Mouse (Mus musculus) monocyte, adult 5-6 weeks (primary cell): ENCODE results near the gene Cradd. TPM values are rescaled to one million over a fixed set of nuclear protein-coding genes. Genes with fewer than 3 reads are reported as not detected.

Source experiments
- ATAC-seq: fragments of 153-309, 156-312 bp; replicated peaks from 2 replicates; pipeline ENCODE4 v1.8.0; 2017; ENCODE audit warnings: mild to moderate bottlenecking; ENCODE audit not compliant: low TSS enrichment, insufficient number of reproducible peaks, severe bottlenecking, poor library complexity, low FRiP score
- total RNA-seq: library from RNA; stranded (forward); fragments of 200-1000, 200-491, 200-594 nt; gene quantifications from 3 replicates; pipeline ENCODE4 v1.2.3, GENCODE M21; 2017

Cradd gene
- total RNA-seq, 1 experiment from 2014 or later: 4.6 TPM

DNA sequence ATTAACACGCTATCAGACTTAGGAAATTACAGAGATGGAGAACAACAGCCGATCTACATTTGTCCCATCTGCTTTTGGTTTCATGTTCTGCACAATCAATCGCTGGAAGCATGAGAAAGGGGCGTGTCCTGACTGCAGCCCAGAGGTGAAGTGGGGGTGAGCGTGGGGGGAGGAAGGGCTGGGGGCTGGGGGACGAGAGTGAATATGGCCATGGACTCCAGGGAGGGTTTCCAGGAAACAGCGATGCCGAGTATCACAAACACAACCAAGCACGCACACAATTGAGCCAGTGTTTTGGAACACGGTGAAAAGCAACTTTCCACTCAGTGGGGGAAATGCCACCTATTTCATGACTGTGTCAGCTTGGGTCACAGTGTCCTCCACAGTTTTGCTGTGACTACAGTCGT, 130.1 kb downstream of the Cradd start:
- ATAC-seq: no peak

DNA sequence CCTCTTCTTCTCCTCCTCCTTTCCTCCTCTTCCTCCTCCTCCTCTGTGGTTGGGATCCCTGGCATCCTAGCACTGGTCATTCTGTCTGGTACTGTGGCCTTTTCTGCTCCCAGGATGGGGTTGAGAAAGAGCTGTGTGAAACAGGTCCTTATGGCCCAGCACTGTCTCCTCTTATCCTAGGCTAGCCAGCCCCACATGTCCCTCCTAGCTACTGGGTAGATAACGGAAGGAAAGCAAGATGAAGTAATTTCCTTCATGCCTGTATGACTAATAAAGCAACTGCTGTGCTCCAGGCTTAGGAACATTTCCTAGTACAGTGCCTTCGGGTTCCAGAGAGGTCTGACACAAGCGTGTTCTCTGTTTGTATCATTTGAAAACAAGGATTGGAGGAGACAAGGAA, 132.1 kb downstream of the Cradd start:
- no peak for ATAC-seq

DNA sequence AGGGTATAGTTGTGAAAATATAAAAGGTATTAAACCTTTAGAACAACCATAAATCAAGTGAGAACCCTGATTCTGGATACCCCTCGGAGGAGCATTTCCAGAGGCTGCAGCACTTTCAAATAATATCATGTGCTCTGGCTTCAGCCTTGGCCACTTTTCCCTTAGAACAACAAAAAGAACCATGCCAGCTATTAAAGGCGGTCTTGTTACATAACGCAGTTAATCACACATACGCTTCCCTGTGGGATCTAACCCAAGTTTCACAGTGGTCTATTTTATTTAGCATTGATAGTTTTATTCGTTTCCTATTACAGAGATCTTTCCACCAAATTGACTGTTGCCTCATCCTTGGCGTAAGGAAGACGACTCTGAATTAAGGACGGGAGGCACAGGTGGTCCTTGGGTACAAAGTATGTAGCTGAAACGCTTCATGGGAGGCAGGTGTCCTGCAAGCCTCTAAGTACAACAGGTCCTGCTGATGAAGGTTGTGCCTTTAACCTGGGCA, 132.7 kb downstream of the Cradd start:
- ATAC-seq: no peak

DNA sequence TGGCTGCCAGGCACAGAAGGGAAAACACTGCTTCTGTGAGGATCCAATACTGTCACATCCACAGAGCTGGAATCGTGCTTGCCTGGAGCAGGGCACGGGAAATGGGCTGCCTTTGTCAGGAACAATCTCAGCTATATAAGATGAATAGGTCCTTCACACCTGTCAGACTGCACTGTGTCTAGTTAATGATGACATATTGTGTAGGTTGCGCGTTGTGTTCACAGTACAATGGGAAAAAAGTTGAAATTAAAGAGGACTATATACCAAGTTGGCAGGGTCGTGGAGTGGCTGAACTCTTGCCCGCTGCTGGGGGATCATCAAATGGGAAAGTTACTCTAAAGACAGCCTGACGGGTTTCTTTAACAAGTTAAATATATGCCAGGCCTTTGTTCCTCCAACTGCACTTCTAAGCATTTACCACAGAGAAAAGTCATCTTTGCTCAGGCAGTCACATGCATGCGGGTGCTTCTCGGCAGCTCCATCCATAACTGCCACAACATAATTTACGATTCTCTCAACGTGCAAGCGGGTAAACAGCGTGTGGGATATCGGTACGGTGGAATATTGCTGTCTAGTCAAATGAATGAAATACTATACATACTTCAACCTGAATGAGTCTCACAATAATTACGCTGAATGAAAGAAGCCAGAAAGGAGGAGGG, 134.3 kb downstream of the Cradd start:
- no peak for ATAC-seq

GRCm38 (mm10) chr10:95184210-95184609, 139.7 kb downstream of the Cradd start:
- ATAC-seq: no peak

- ATAC-seq: no peak
Measured at GRCm38 (mm10) chr10:95183051-95183450, 140.9 kb downstream of the Cradd start.

- ATAC-seq: no peak
Measured at GRCm38 (mm10) chr10:95182405-95182804, 141.5 kb downstream of the Cradd start.

DNA sequence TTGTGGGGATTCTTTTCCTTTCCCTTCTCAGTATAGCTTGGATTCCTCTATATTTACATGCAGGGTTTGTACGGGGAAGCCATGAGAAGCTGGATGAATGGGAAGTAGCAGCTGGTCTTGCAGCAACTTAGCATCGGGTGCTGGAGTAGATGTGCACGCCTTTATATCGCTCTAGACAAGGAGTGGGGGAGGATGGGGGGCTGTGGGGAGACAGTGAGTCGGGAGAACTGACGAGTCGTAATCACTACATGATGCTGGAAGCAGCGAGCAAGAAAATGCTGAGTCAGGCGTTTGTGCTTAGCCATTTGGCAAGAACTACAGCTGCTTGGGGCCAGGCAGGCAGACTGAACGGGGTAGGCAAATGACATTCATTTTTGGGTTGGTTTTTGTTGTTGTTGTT, 142.4 kb downstream of the Cradd start:
- no peak for ATAC-seq

- ATAC-seq: peak; percentile 77
Measured at GRCm38 (mm10) chr10:95180900-95181299, 143.0 kb downstream of the Cradd start.

GRCm38 (mm10) chr10:95180177-95180576, 143.8 kb downstream of the Cradd start:
- peak; percentile 66 for ATAC-seq

- ATAC-seq: peak; percentile 41
Measured at GRCm38 (mm10) chr10:95178785-95179184, 145.1 kb downstream of the Cradd start.

GRCm38 (mm10) chr10:95175423-95176120, 148.4 kb downstream of the Cradd start:
- no peak for ATAC-seq

DNA sequence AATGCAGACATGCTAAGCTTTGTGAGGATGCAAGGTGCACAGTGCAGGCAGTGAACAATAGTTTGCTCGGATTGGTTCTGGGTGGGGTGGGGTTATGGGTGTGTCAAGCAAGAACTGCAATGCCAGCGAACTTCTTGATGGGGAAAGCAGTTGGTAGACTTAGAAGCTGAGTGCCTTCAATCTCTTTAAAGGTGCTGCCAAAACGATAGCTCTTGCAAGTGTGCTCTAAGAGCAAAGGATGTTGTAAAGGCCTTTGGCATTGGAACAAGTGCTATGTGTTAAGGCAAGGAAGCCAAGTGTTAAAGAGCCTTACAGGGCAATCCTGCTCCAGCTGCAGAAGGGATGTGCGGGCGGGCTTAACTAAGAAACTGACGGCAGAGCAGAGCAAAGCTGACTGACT, 149.7 kb downstream of the Cradd start:
- no peak for ATAC-seq

GRCm38 (mm10) chr10:95170721-95171354, 153.1 kb downstream of the Cradd start:
- no peak for ATAC-seq

- ATAC-seq: no peak
Measured at GRCm38 (mm10) chr10:95164949-95165348, 159.0 kb downstream of the Cradd start.

DNA sequence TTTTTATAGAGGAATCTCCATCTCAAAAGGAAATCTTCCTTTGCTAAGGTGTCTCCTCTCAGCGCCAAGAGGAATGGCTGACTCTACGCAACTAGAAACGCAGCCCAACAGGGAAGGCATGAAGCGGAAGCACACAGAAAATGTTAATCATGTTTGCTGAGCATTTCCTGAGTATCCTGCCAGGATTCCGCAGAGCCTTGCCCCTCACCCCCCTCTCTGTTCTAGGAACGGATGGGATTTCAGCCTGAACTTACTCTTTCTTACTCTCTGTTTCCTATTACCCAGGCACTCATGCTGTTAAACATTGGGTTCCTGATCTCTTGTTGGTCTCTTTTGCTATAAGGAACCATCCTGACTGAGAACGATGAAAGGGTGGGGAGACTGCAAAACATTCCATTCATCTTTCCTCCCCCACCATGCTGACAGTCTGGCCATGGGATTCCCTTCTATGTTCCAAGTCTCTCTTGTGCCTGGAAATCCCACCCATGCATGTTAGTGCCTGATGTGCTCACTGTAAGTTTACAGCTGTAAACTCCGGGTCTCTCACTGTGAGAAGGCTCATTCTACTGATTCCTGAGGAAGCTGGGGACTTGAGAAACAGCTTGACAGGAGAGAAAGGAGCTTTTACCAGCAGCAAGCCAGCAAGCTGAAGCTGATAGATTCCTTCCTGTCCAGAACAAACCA, 161.1 kb downstream of the Cradd start:
- no peak for ATAC-seq

DNA sequence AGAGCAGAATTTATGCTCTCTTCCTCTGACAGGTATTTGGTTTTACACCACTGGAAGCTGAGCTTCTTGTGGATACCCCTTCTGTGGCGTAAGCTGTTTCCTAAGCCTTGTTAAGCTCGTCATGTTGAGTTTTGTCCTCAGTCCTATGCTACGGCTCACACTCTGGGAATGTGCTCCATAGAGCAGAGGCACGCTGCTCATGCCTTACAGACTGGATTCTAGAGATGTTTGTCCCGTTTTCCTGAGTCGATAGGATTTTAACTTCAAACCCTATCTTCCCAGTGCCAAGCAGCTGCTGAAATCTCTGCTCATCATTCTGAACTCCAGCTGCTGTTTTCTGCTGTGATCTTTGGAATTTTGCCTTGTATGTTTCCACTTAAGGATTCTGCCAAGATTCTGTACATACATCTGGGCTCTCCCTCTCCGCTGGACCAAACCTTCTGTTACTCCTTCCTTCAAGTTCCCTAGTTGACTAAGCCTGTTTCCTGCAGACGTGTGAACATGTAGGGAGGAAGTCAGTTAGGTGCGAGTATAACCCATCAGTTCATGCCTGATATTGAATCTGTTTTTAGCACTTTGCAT, 164.2 kb downstream of the Cradd start:
- no peak for ATAC-seq

DNA sequence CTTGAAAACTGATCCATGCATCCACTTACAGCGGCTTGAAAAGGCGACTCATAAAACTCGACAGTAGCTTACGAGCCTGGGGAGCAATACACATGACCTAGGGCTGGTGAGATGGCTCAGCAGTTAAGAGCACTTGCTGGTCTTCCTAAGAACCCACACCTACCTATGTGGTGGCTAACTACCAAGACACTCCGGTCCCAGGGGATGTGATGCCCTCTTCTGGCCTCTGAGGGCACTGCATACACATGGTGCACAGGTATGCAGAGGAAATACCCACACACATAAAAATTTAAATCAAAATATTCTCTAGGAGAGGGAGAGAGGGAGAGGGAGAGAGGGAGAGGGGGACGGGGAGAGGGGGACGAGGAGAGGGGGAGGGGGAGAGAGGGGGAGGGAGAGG, 167.5 kb downstream of the Cradd start:
- no peak for ATAC-seq

GRCm38 (mm10) chr10:95154675-95155074, 169.3 kb downstream of the Cradd start:
- ATAC-seq: no peak
